Mouse (Mus musculus) hindbrain, embryonic 14.5 days (tissue): Measurements from ENCODE around the gene Aldh1l1. TPM values are rescaled to one million over a fixed set of nuclear protein-coding genes. Genes with fewer than 3 reads are reported as not detected.

ENCODE experiments used
- ATAC-seq: fragments of 200-750 bp; cut with Nextera tagmentation; 2 replicates; pipeline ENCODE4 v1.8.0; 2017; ENCODE audit warnings: moderate number of reproducible peaks, mild to moderate bottlenecking, moderate TSS enrichment, moderate library complexity; ENCODE audit not compliant: low FRiP score
- DNase-seq: peaks from one replicate; pipeline ENCODE4 v3.0.0-alpha.2; 2015; ENCODE audit warnings: low spot score
- H3K27ac ChIP-seq: fragments of 300-500 bp; sonication (generic); 2 replicates; pipeline ENCODE4 v1.5.1; 2014; ENCODE audit warnings: mild to moderate bottlenecking, moderate library complexity
- H3K27me3 ChIP-seq: fragments of 300-500 bp; sonication (generic); 2 replicates; pipeline ENCODE4 v1.6.1; 2014; ENCODE audit warnings: mild to moderate bottlenecking, low read length, mixed read lengths; ENCODE audit not compliant: control insufficient read depth, insufficient read depth
- H3K36me3 ChIP-seq: fragments of 300-500 bp; sonication (generic); replicated peaks from 2 replicates; pipeline ENCODE4 v1.6.1; 2014; ENCODE audit not compliant: control insufficient read depth, insufficient read depth
- H3K4me1 ChIP-seq: fragments of 300-500 bp; sonication (generic); replicated peaks from 2 replicates; pipeline ENCODE4 v1.6.1; 2014; ENCODE audit warnings: antibody characterized with exemption, low read length, mixed read lengths; ENCODE audit not compliant: control insufficient read depth, insufficient read depth
- H3K4me2 ChIP-seq: fragments of 300-500 bp; sonication (generic); replicated peaks from 2 replicates; pipeline ENCODE4 v1.6.1; 2014; ENCODE audit warnings: mild to moderate bottlenecking, moderate library complexity
- H3K4me3 ChIP-seq: fragments of 300-500 bp; sonication (generic); replicated peaks from 2 replicates; pipeline ENCODE4 v1.5.1; 2014; ENCODE audit warnings: mild to moderate bottlenecking, low read length
- H3K9ac ChIP-seq: fragments of 300-500 bp; sonication (generic); 2 replicates; pipeline ENCODE4 v1.6.1; 2014
- H3K9me3 ChIP-seq: fragments of 300-500 bp; sonication (generic); 2 replicates; pipeline ENCODE4 v1.6.1; 2016; ENCODE audit warnings: low read length; ENCODE audit not compliant: control insufficient read depth
- WGBS: fragments of 180-500 bp; shearing (Covaris S2); extraction: QIAGEN DNeasy Blood & Tissue Kit; methylation state at CpG from one replicate; pipeline ENCODE4 v1.1.7; 2014; 5-methylcytosine and 5-hydroxymethylcytosine counted together
- polyA plus RNA-seq: library from polyadenylated mRNA; unstranded; fragments of >200 nt; fragmentation: Nextera tagmentation; extraction: Ambion mirVana; gene quantifications from 2 replicates; pipeline ENCODE4 v1.2.1, GENCODE M21; 2014

Aldh1l1 gene
- polyA plus RNA-seq, 1 experiment from 2014 or later = 47.0 TPM

- ATAC-seq = no peak
- no peaks in the 10 kb centered on the region for H3K27me3 ChIP-seq
- H3K4me3 ChIP-seq = no peak overlapping the region
- H3K4me1 ChIP-seq = 0 out of 2 replicates have a peak, but pooled peaks cover 4% of the 10 kb centered on the region
- H3K36me3 ChIP-seq = no peaks in the 10 kb centered on the region
- no peak overlapping the region for H3K27ac ChIP-seq
- DNase-seq = no peak
- H3K4me2 ChIP-seq = no peak overlapping the region
- H3K9me3 ChIP-seq = no peaks in the 10 kb centered on the region
- 95% methylated on average over 5 of the region's 5 CpGs for WGBS
- H3K9ac ChIP-seq = no peak overlapping the region
Measured at GRCm38 (mm10) chr6:90610248-90610647, 124.0 kb downstream of the Aldh1l1 start.

- DNase-seq = no peak
- H3K9me3 ChIP-seq = no peaks in the 10 kb centered on the region
- no peak overlapping the region for H3K4me3 ChIP-seq
- H3K27ac ChIP-seq = no peak overlapping the region
- 87% methylated on average over 8 of the region's 8 CpGs for WGBS
- no peaks in the 10 kb centered on the region for H3K27me3 ChIP-seq
- H3K4me2 ChIP-seq = no peak overlapping the region
- no peak overlapping the region for H3K9ac ChIP-seq
- H3K36me3 ChIP-seq = no peaks in the 10 kb centered on the region
- ATAC-seq = no peak
- no peaks in the 10 kb centered on the region for H3K4me1 ChIP-seq
Measured at GRCm38 (mm10) chr6:90613277-90613676, 127.0 kb downstream of the Aldh1l1 start.

DNA sequence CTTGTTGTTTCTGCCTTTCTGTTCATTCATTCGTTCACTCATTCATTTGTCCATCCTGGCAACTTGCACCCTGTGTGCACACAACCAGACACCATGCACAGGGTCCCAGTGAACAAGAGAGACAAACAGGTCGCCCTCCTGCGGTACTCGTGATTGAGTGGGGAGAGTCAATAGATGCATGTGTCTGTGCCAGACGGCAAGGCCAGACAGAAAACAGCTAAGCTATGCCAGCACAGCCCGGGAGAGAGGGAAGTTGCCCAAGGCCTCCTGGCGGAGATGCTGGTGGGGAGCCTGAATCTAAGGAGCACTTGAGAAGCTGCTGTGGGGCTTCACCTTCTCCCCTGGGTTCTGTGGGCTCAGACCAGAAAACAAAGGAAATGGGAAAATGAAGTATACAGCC, 129.1 kb downstream of the Aldh1l1 start:
- H3K4me2 ChIP-seq = no peak overlapping the region
- no peaks in the 10 kb centered on the region for H3K27me3 ChIP-seq
- 70% methylated on average over 7 of the region's 7 CpGs for WGBS
- no peak overlapping the region for H3K27ac ChIP-seq
- H3K9ac ChIP-seq = no peak overlapping the region
- no peak for ATAC-seq
- H3K4me3 ChIP-seq = no peak overlapping the region
- H3K9me3 ChIP-seq = no peaks in the 10 kb centered on the region
- no peaks in the 10 kb centered on the region for H3K4me1 ChIP-seq
- no peak for DNase-seq
- H3K36me3 ChIP-seq = no peaks in the 10 kb centered on the region

DNA sequence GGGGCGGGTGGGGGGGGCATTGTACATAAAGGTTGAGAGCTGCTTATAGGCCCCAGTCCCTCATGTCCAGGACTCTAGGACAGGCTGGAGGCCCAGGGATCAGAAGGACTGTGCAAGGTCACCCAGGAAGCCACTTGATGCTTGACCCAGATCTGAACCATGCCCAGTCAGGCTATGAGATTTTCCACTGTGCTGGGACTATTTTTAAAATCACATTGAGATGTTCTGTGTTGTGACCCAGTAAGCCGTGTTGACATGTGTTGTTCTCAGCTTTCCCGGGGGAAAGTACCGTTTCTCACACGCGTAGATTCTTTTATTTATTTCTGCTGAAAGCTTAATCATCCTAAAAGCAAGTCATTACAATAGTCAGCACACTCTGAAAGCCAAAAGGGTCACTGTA, 129.8 kb downstream of the Aldh1l1 start:
- Histone ChIP-seq H3K4me2 (no peak overlapping the region), H3K27me3 (no peaks in the 10 kb centered on the region), H3K36me3 (no peaks in the 10 kb centered on the region), H3K9me3 (no peaks in the 10 kb centered on the region), H3K9ac (no peak overlapping the region), H3K4me1 (no peaks in the 10 kb centered on the region), H3K27ac (no peak overlapping the region), H3K4me3 (no peak overlapping the region)
- ATAC-seq (no peak), DNase-seq (no peak)
- 77% methylated on average over 6 of the region's 6 CpGs for WGBS

GRCm38 (mm10) chr6:90616481-90616880, 130.3 kb downstream of the Aldh1l1 start:
- H3K4me3 ChIP-seq = no peak overlapping the region

GRCm38 (mm10) chr6:90618274-90618673, 132.0 kb downstream of the Aldh1l1 start:
- DNase-seq (no peak), ATAC-seq (no peak)
- Histone ChIP-seq H3K27ac (no peak overlapping the region), H3K9me3 (no peaks in the 10 kb centered on the region), H3K9ac (no peak overlapping the region), H3K27me3 (no peaks in the 10 kb centered on the region), H3K4me2 (no peak overlapping the region), H3K36me3 (no peaks in the 10 kb centered on the region), H3K4me1 (0 out of 2 replicates have a peak, but pooled peaks cover 3% of the 10 kb centered on the region), H3K4me3 (no peak overlapping the region)
- WGBS = 79% methylated on average over 4 of the region's 4 CpGs

More at GRCm38 (mm10) chr6:90616481-90616880, 130.3 kb downstream of the Aldh1l1 start:
- Histone ChIP-seq H3K4me1 (no peaks in the 10 kb centered on the region), H3K4me2 (no peak overlapping the region), H3K27ac (no peak overlapping the region), H3K9me3 (no peaks in the 10 kb centered on the region), H3K9ac (no peak overlapping the region), H3K27me3 (no peaks in the 10 kb centered on the region), H3K36me3 (no peaks in the 10 kb centered on the region)
- ATAC-seq = no peak
- no peak for DNase-seq
- 83% methylated on average over 6 of the region's 6 CpGs for WGBS

- Histone ChIP-seq H3K4me1 (0 out of 2 replicates have a peak, but pooled peaks cover 4% of the 10 kb centered on the region), H3K4me2 (no peak overlapping the region), H3K9ac (no peak overlapping the region), H3K4me3 (no peak overlapping the region), H3K27me3 (no peaks in the 10 kb centered on the region), H3K9me3 (no peaks in the 10 kb centered on the region), H3K36me3 (no peaks in the 10 kb centered on the region), H3K27ac (no peak overlapping the region)
- ATAC-seq = no peak; the same call in 1 of the 2 replicates
- DNase-seq = no peak
- 84% methylated on average over 19 of the region's 19 CpGs for WGBS
Measured at GRCm38 (mm10) chr6:90618821-90619636, 132.8 kb downstream of the Aldh1l1 start.

DNA sequence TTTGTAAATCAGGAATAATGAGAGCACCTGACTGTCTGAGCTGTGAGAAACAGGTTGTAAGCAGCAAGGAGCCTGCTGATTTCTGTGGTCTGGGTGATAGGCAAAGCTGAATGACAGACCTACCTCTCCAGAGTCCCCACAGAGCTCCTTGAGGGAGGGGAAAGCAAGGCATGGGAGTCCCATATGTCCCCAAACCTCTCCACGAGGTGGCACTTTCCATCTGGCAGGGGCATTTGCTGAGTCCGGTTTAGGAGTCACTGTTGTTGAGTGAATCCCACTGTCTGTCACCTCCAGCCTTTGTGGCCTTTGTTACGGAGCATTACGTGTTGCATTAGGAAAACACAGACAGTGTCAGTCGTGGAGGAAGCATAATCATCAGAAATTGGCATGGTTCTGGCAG, 133.7 kb downstream of the Aldh1l1 start:
- ATAC-seq (no peak), DNase-seq (no peak)
- no peak overlapping the region for H3K4me2 ChIP-seq
- no peak overlapping the region for H3K27ac ChIP-seq
- H3K4me1 ChIP-seq = 0 out of 2 replicates have a peak, but pooled peaks cover 4% of the 10 kb centered on the region
- no peak overlapping the region for H3K9ac ChIP-seq
- no peaks in the 10 kb centered on the region for H3K36me3 ChIP-seq
- H3K9me3 ChIP-seq = no peaks in the 10 kb centered on the region
- no peak overlapping the region for H3K4me3 ChIP-seq
- 73% methylated on average over 5 of the region's 5 CpGs for WGBS
- no peaks in the 10 kb centered on the region for H3K27me3 ChIP-seq

GRCm38 (mm10) chr6:90620791-90621583, 134.8 kb downstream of the Aldh1l1 start:
- H3K27ac ChIP-seq = no peak overlapping the region
- no peaks in the 10 kb centered on the region for H3K27me3 ChIP-seq
- no peak overlapping the region for H3K4me3 ChIP-seq
- no peak overlapping the region for H3K4me2 ChIP-seq
- H3K9me3 ChIP-seq = no peaks in the 10 kb centered on the region
- ATAC-seq (no peak), DNase-seq (no peak)
- 0 out of 2 replicates have a peak, but pooled peaks cover 4% of the 10 kb centered on the region for H3K4me1 ChIP-seq
- H3K36me3 ChIP-seq = no peaks in the 10 kb centered on the region
- no peak overlapping the region for H3K9ac ChIP-seq
- WGBS = 52% methylated on average over 9 of the region's 9 CpGs
